Mouse (Mus musculus) R1 (cell line): ENCODE results near the gene Ncam1.

Experiments used
- DNase-seq: peaks from one replicate; pipeline ENCODE4 v3.0.0-alpha.2; 2018; ENCODE audit warnings: low read depth, low spot score

Gene Ncam1

DNA sequence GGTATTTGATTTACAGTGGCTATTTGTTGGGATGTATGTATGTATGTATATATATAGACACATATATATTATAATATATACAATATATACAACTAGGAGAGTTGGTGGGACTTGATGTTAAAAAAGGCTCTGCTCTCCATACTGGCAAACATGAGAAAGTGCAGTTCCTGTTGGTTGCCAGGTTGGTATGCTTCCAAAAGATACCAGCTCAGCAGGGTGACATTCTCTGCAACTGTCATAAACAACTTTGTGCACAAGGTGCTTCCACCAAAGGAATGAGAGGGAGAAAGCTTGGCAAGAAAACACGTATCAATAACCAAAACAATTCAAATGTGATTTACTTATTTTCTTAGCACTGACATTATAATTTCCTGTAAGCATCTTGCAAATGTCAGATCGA lies 232.9 kb downstream of the Ncam1 start:
- DNase-seq = no peak

DNA sequence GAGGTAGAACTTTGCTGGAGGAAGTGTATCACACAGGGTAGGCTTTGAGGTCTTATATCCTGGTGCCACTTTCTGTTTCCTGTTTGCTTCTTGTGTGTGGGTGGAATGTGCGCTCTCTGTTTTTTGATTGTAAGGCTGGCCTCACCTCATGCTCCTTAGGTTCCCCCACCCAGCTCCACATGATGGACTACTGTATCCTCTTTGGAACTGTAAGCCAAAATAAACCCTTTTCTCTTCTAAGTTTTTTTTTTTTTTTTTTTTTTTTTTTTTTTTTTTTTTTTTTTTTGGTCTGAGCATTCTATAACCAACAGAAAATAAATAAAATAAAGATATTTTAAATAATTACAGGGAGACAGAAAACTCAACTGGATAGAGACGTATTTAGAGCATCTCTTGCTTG lies 239.8 kb downstream of the Ncam1 start:
- DNase-seq = no peak

DNA sequence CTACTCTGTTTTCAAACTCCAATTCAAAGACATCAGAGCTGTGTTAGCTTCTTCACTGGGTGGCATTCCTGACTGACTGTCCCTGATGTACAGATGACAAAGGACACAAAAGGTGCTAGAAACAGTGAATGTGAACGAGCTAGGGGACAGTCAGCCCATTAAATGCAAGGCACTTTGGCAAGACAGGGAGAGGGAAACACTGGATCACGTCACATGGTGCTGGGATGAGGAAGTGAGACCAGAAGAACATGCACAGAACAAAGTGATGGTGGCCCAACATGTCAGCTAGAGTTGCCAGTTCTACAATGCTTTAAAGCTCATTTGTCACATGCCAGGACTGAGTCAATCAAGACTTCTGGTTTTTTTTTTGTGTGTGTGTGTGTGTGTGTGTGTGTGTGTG lies 247.4 kb downstream of the Ncam1 start:
- DNase-seq = no peak

DNA sequence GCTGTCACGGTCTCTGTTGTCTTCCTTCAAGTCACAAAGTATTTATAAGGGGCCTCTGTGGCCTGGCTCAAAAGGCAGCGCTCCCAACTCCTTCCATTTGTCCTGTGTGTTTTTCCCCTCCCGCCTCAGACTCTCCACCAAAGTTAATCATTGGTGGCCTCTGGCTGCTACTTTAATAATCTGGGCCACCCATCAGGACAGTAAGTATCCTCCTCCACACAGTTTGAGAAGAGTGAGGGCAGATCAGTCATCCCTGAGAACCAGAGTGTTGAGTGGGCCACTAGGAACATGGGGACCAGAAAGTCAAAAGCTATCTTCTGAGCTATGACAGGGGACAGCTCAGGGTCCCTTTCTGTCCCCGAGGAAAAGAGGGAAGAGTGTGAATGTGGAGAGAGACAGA lies 256.1 kb downstream of the Ncam1 start:
- DNase-seq = no peak

DNA sequence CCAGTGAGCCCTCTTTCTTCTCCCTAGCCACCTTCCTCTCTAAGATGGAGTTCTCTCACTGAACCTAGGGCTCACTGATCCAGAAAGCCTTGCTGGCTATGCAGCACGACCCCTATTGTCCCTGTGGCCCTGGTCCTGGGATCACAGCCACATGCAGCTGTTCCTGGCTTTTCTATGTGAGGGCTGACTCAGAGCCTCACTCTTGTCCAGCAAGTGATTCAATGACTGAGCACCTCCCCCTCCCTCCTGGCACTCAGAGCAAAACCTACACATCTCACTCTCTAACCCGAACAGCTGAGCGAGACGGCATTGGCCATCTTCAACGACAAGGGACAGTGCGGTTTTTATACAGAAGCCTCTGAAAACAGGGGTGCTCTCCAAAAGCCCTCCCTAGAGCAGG lies 260.9 kb downstream of the Ncam1 start:
- no peak for DNase-seq

DNA sequence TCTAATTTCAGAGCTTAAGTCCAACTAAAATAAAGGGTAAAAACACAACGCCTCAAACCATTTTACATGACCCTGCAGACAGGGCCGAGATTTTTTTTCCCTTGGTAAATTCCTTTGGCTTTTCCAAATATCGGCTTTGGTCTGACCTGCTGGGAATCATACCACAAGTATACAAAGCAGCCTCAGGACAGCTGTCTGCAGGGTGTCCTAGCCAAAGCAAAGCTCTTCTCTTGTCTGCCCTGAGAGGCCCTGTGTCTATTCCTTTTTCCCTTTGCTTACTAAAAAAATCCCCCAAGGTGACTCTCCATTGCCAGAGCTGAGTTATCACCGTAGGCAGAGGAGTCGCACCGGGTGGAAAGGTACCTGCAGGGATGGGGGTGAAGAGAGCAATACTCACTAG lies 262.1 kb downstream of the Ncam1 start:
- no peak for DNase-seq

DNA sequence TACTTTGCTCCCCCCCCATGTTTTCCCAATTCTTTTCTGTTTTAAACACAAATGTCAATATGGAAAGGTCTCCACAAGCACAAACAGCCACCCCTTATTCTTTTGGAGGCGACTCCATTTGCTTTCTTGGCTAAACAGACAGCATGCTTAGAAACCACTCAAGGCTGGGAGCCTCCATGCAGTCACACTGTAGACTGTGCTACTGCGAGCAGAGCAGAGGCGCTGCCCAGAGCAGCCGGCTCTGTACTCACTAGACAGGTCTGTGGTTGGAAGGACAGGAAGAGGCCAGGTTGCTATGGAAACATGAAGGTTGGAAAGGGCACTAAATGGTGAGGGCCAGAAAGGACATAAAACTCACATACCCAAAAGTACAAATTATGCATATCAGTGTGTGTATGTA lies 263.8 kb downstream of the Ncam1 start:
- DNase-seq = peak; percentile 17

DNA sequence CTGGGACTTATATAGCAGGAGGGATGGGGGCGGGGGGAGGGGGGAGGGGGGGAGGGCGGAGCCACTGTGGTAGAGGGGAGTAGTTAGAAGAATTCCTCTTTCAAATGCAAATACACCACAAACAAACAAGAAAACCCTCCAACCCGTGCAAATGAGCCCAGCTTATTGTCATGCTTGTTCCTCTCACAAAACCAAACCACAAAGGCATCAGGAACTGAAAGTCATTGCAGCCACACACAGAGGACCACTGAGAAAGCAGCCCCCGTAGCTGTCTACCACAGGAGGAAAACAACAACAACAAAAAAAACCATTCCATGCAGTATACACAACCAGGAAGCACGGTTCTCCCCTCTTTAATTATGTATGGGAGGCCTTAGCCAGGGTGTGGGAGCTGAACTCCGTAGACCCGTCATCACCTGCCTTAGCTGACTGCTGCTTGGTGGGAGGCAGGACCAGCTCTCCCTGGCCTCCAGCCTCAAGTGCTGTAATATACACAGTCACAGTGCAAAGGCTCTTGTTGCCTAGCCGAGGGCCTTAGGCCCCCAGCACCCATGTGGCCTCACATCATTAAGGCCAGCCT lies 264.7 kb downstream of the Ncam1 start:
- DNase-seq = peak; percentile 90

DNA sequence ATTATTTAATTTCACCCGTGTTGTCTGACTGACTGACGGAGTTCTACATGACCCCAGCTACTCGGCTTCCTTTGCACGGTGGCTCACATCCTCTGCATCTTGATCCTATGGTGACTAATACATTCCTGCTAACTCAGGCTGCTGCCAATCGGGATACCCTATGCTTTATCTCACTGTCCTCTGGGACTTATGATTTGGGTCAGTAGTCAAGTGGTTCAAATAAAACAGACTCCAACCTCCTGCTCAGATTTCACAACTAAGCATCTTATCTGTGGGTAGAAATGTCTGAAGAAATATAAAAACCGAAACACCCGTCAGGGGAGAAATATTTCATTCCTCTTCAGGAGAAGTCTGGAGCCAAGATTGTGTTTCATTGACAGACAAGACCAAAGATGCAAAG lies 265.3 kb downstream of the Ncam1 start:
- peak; percentile 3 for DNase-seq

DNA sequence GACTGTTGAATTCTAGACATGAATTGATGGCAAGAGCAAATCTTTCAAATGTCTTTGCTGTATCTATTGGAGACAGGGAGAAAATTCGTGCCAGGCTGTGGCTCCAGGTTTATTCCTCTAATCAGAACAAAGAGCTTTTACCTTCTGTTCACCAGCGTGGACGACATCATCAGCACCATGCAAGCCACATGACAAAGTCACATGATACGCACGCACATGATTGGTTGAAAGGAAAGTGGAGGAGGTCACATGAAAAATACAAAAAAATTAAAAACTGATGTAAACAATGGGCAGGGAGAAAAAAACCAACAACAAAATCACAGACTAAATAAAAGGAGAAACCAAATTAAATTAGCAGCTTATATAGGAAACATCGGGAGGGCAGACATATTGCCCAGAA lies 266.9 kb downstream of the Ncam1 start:
- DNase-seq = no peak

DNA sequence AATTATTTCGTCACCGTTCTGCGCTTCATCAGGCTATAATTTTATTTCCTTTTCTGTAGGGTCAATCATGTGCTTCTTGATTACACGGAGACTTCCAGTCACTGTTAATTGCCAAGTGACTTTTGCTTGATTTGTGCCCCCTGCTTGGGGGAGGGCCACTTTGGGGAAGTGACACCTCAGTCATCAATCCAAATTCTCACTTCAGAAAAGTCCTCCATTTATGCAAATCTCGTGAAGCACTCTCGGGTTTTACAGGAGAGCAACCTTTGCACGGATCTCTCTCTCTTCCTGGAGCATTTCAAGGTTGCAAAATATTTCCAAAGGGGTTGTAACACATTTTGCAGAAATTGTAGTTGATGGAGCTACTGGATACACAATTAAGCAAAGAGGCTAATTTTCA lies 267.5 kb downstream of the Ncam1 start:
- DNase-seq = no peak

DNA sequence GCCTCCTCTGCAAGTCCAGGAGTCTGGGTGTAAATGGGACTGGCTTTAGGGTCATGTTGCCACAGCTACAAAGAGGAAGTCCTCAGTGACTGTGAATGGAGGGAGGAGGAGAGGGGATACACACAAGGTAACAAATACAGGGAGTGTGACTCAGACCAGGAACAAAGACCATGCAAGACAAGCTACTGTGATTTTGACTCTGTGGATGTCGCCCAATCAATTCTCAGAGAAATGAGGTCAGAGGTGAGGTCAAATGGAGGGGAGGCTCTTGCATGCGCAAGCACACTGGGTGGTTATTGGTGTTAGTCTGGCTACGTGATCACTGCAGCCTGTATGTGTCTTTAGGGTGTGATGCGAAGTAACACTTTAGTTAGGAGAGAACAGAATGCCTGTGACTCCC lies 268.0 kb downstream of the Ncam1 start:
- DNase-seq = peak; percentile 55

DNA sequence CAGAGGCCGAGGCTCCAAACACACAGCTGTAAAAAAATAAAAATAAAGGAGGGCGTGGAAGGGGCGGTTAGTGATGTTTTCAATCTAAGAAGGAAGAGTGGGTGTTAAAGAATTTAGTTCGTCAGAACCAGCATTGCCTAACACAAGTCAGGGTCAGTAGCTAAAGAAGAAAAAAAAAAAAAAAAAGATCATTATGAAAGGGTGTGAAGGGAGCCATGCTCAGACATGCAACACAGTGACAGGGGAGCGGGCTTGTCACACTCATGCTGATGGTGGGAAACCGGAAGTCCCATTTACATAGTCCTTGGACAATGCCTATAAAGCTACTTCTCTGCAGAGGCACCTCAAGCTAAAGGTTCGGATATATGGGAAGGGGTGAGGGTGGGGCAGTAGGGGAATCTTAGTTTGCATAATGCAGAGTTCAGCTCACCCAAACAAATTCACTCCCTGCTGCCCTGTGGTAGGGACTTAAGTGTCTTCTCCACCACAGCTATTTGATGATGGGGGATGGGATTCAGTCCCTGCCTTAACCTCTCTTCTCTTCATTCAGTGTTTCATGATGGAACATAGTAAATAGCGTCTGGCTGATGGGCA lies 269.3 kb downstream of the Ncam1 start:
- peak; percentile 39 for DNase-seq

DNA sequence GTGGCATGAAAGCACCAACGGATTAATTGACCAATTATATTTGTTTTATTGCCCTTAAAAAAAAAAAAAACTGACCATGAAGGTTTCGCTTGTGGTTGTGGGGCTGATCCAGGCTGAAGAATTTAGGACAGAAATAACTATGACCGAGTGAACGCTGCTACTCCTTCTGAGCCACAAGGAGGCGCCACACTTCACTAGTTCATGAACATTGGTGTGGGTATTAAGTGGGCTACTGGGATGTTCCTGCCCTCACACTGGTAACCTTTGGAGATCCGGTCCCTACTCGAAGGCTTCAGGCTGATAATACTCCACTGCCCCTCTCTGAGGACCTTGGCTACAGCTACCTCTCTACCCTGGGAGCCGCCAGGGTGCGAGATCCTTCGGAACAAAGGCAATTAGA lies 269.8 kb downstream of the Ncam1 start:
- DNase-seq = peak; percentile 72

DNA sequence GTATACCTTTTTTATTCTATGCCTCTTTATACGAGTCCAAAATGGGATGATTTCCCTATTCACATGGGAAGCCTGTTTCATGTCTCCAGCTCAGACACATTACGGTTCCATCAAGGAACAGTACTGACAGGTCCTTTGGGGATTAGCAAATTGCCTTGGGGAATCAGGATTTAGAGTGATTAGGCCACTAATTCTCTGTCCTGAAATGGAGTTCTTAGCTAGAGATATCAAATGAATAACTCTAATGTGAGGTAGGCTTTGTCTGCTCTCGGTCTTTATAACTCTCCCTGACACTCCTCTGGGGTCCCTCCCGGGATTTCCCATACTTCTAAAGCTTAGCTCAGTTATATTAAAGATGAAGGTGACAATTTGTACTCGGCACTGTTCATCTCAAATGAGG lies 270.7 kb downstream of the Ncam1 start:
- DNase-seq = no peak

DNA sequence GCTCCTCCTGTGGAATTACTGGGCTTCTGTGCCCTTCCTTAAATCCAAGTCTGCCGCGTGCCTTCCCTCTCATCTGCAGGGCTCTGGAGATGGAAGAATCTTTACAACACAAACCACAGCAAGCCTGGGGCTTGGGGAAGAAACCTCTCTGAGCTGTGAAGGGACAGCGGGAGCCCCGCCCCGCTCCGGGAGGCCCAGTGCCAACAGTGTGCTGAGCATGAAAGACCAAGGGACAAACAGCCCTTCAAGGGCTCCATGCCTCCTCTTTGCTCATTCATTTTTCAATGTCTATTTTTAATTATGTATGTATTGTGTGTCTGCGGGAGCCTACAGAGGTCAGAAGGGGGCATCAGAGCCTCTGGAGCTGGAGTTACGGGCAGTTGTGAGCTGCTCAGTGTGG lies 271.4 kb downstream of the Ncam1 start:
- DNase-seq = no peak

DNA sequence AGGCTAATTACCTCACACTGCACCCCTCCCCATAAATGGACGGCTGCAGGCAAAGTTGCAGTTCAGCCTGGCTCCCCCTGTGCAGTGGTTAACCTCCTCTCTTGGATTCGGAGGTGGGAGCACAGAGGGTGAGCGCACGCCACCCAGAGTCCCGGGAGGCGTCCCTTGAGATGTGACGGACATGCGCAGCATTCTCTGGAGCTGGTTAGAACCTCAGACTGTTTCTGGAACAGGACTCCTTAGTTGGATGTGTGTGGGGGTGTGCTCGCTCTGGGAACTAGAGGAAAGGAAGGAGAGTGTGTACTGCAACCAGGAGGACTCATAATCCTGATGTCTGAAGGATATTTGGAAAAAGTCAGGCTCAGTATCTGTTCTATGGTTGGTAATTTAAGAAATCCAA lies 274.0 kb downstream of the Ncam1 start:
- DNase-seq = no peak

DNA sequence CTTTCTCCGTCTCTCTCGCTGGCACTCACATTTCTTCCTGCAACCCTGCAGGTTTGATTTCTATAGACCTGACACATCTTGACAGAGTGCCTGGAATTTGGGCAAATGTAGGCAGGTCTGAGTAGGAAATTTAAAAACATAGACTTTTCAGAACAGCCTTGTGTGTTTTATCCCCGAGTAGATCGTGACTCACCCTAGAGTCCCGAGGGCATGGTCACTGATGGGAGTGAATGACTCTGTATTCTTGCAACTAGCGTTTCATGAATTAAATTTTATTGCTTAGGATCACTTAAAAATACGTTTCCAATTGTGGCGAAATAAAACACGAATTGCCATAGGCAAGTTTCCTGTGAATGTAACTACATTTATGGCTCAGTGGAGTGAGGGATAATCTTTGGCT lies 274.8 kb downstream of the Ncam1 start:
- no peak for DNase-seq

DNA sequence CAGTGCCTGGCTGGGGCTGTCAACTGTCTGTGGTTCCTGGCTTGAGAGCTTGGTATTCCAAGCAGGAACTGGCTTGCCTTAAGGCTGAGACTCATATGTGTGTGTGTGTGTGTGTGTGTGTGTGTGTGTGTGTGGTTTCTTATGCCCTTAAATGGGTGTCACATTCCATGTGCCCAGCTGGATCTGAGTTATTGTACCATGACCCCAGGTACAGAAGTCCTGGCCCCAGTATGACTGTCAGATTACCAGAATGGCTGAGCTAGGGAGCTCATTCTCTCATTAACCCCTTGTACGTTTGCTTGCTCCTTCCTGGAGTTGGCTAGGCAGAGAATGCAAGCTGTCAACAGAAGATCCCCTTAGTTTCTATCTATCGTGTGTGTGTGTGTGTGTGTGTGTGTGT lies 284.4 kb downstream of the Ncam1 start:
- DNase-seq = no peak

DNA sequence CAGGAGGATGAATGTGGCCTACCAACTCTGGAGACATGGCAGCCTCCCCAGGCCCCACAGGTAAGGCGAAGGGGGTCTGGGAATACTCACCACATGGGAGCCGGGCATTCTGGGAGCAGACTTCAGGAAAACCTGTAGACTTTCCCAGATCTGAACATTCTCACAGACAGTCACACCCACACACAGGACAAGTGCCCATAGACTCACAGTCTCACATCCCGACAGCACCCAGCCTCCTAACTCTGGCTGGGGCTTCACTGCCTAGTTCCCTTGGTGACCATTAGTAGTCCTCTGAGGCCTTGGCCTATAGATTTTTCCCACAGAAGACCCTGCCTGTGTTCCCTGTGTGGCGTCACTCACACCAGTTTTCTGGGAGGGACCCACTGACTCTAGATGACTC lies 288.1 kb downstream of the Ncam1 start:
- DNase-seq = no peak

DNA sequence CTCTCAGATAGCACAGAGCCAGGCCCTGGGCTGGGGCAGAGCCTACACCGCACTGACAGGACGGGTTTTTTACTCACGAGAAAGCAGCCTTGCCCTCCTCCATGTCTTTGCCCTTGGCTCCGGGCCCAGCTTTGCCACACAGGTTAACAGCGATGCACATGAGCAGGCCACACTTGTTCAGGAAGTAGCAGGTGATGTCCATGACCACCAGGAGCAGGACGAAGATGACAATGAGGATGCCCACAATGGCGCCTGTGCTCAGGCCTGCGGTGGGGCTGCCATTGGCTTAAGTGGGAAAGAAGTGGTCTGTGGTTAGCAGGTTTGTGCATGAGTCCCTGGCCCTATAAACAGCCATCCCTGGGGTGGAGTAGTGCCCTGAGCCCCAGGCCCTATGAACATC lies 289.1 kb downstream of the Ncam1 start:
- no peak for DNase-seq

DNA sequence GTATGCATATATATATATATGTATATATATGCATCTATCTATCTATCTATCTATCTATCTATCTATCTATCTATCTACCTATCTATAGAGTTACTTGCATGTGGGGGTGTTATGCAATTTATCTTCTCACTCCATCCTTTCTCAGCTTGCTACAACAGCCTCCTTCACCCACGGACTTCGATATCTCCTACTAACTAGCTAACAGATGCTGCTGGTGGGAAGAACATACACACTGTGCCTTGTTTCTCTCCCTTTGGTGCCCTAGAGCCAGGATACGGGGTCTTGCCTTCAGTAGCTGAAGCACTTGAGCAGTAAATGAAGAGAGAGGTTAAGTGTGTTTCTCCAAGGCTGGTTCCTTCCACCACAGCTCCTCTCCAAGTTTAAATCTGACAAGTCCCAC lies 289.6 kb downstream of the Ncam1 start:
- no peak for DNase-seq

DNA sequence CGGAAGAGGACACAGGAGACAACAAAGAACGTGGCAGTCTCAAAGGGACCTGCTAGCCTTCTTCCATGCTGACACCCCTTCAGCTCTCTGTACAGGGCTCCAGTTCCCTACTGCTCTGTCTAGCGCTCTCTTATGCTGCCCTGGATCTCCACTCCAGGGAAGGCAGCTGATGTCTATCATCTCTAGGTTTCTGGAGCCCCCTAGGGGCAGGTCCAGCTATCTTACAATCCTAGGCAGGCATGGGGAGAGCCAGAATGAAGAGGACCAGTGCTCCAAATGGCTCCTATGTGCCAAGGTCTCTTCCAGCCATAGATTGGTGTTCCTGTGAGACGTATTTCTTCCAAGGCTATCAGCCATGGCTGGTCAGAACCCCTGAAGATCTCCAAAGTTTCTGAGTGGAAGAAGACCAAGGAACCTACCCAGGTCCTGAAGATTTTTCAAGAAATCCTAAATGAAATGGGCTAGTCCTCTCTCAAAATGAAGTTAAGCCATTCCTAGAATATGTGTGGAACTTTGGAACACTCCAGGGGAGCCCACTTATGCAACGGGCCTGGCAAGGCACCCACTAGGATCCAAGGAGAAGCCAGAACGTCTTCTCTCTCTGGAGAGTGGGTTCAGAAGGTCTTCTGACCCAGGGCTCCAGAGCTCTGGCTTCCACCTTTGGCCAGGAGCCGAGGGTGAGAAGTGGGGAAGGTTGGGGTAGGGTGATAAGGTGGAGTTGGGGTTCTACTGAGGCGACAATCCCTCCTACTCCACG lies 290.7 kb downstream of the Ncam1 start:
- peak; percentile 47 for DNase-seq
